Mouse (Mus musculus) limb, embryonic 11.5 days (tissue): ENCODE measurements around the gene Orm3. TPM values are rescaled to one million over a fixed set of nuclear protein-coding genes. Genes with fewer than 3 reads are reported as not detected.

Experiments used
- ATAC-seq: fragments of 200-750 bp; cut with Nextera tagmentation; 2 replicates; pipeline ENCODE4 v1.8.0; 2017; ENCODE audit warnings: low read depth; ENCODE audit not compliant: insufficient number of reproducible peaks, low FRiP score, low TSS enrichment
- DNase-seq: peaks from one replicate; pipeline ENCODE4 v3.0.0-alpha.2; 2015; ENCODE audit warnings: low spot score
- H3K27ac ChIP-seq: fragments of 300-500 bp; sonication (generic); replicated peaks from 2 replicates; pipeline ENCODE4 v1.5.1; 2014; ENCODE audit warnings: low read depth, mild to moderate bottlenecking, low read length
- H3K27me3 ChIP-seq: fragments of 300-500 bp; sonication (generic); 2 replicates; pipeline ENCODE4 v1.6.1; 2014; ENCODE audit warnings: mild to moderate bottlenecking, low read length, mixed read lengths; ENCODE audit not compliant: control insufficient read depth, insufficient read depth
- H3K36me3 ChIP-seq: fragments of 300-500 bp; sonication (generic); 2 replicates; pipeline ENCODE4 v1.6.1; 2014; ENCODE audit warnings: mild to moderate bottlenecking, low read length, moderate library complexity, mixed read lengths; ENCODE audit not compliant: control insufficient read depth, insufficient read depth
- H3K4me1 ChIP-seq: fragments of 300-500 bp; sonication (generic); 2 replicates; pipeline ENCODE4 v1.6.1; 2014; ENCODE audit warnings: low read length, mixed read lengths; ENCODE audit not compliant: control insufficient read depth, insufficient read depth
- H3K4me2 ChIP-seq: fragments of 300-500 bp; sonication (generic); 2 replicates; pipeline ENCODE4 v1.6.1; 2014; ENCODE audit warnings: low read depth, mild to moderate bottlenecking, moderate library complexity; ENCODE audit not compliant: severe bottlenecking
- H3K4me3 ChIP-seq: fragments of 300-500 bp; sonication (generic); 2 replicates; pipeline ENCODE4 v1.5.1; 2014; ENCODE audit warnings: low read depth, low read length
- H3K9ac ChIP-seq: fragments of 300-500 bp; sonication (generic); 2 replicates; pipeline ENCODE4 v1.6.1; 2014; ENCODE audit warnings: mild to moderate bottlenecking, low read length
- H3K9me3 ChIP-seq: fragments of 300-500 bp; sonication (generic); 2 replicates; pipeline ENCODE4 v1.6.1; 2016; ENCODE audit warnings: low read length; ENCODE audit not compliant: control insufficient read depth
- WGBS: fragments of 180-500 bp; shearing (Covaris S2); extraction: QIAGEN DNeasy Blood & Tissue Kit; methylation state at CpG from one replicate; pipeline ENCODE4 v1.1.7; 2014; 5-methylcytosine and 5-hydroxymethylcytosine counted together
- polyA plus RNA-seq: library from polyadenylated mRNA; unstranded; fragments of >200 nt; fragmentation: Nextera tagmentation; extraction: Ambion mirVana; gene quantifications from 2 replicates; pipeline ENCODE4 v1.2.1, GENCODE M21; 2014

The Orm3 gene
- polyA plus RNA-seq, 1 experiment from 2014 or later: not detected

- H3K4me1 ChIP-seq: peaks cover 20% of the 10 kb centered on the region
- no peaks in the 10 kb centered on the region for H3K36me3 ChIP-seq
- DNase-seq (peak; percentile 80), ATAC-seq (peak; percentile 55)
- H3K27ac ChIP-seq: no peak overlapping the region
- H3K4me2 ChIP-seq: peak overlapping the region; percentile 90; the same call in 1 of the 2 replicates
- no peak overlapping the region for H3K4me3 ChIP-seq
- no peak overlapping the region for H3K9ac ChIP-seq
- 10% methylated on average over 8 of the region's 8 CpGs for WGBS
- no peaks in the 10 kb centered on the region for H3K27me3 ChIP-seq
- H3K9me3 ChIP-seq: no peaks in the 10 kb centered on the region
These were observed 52.7 kb downstream of the Orm3 start for GRCm38 (mm10) chr4:63408649-63409048.

Other genes starting within 250 kb of the Orm3 start
- 0.44 and 0.69 TPM in 2 replicates for gene Ambp, start 201.4 kb upstream of the Orm3 start, polyA plus RNA-seq
- not detected in 2 replicates for gene Kif12, start 184.0 kb upstream of the Orm3 start, polyA plus RNA-seq
- gene Col27a1, start 142.2 kb upstream of the Orm3 start, polyA plus RNA-seq: 9.8 and 12.1 TPM in 2 replicates
- gene Orm1, start 11.6 kb upstream of the Orm3 start, polyA plus RNA-seq: not detected in 2 replicates
- gene Orm2, start 6.3 kb downstream of the Orm3 start, polyA plus RNA-seq: not detected in 2 replicates
- 9.5 and 10.9 TPM in 2 replicates for gene Akna, start 47.2 kb downstream of the Orm3 start, polyA plus RNA-seq
- gene Whrn, start 139.8 kb downstream of the Orm3 start, polyA plus RNA-seq: 13.8 and 14.0 TPM in 2 replicates
- 277 and 294 TPM in 2 replicates for gene Atp6v1g1, start 188.6 kb downstream of the Orm3 start, polyA plus RNA-seq
- gene Tmem268, start 202.6 kb downstream of the Orm3 start, polyA plus RNA-seq: 10.4 and 10.8 TPM in 2 replicates
- not detected in 2 replicates for gene Gm11213, start 249.1 kb downstream of the Orm3 start, polyA plus RNA-seq